Mouse (Mus musculus) liver, postnatal 0 days (tissue): ENCODE data around the gene Dync2h1.

Experiments used
- CTCF ChIP-seq: sonication (generic); IDR thresholded peaks from 2 replicates; pipeline ENCODE4 v1.5.1; 2016; ENCODE audit warnings: antibody characterized with exemption, low read depth
- EP300 ChIP-seq: IDR thresholded peaks from 2 replicates; pipeline ENCODE4 v1.6.1; 2016; ENCODE audit warnings: antibody characterized with exemption, low read depth, mild to moderate bottlenecking

DNA sequence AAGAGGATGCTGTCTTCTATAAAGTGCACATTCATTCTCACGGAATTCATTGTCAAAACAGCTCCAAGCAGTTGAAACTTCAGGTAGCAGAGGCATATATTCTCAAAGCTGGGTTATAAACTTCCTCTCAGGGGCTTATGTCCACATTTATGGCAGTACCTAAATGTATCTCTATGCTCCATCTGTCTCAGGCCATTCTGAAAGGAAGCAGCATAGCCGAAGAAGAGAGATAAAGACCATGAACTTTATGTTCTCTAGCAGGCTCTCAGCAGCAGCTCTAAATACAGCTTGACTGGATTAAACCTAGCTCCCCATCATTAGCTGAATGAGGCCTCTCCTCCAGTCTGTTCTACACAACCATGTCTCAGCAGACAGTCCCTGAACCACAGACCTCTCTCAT lies 29.9 kb downstream of the Dync2h1 start:
- TF ChIP-seq CTCF: no peak
- TF ChIP-seq EP300: no peak
